Mouse (Mus musculus) hindbrain, embryonic 16.5 days (tissue): ENCODE measurements around the gene Antxrl. TPM values are rescaled to one million over a fixed set of nuclear protein-coding genes. Genes with fewer than 3 reads are reported as not detected.

Experiments used
- ATAC-seq: fragments of 200-750 bp; cut with Nextera tagmentation; 2 replicates; pipeline ENCODE4 v1.8.0; 2017; ENCODE audit warnings: moderate TSS enrichment, moderate library complexity
- H3K27ac ChIP-seq: fragments of 300-500 bp; sonication (generic); 2 replicates; pipeline ENCODE4 v1.5.1; 2014; ENCODE audit warnings: low read depth, mild to moderate bottlenecking, control low read depth, low read length, moderate library complexity
- H3K27me3 ChIP-seq: fragments of 300-500 bp; sonication (generic); replicated peaks from 2 replicates; pipeline ENCODE4 v1.6.1; 2014; ENCODE audit warnings: low read length; ENCODE audit not compliant: control insufficient read depth, insufficient read depth
- H3K36me3 ChIP-seq: fragments of 300-500 bp; sonication (generic); 2 replicates; pipeline ENCODE4 v1.6.1; 2014; ENCODE audit warnings: mild to moderate bottlenecking, low read length, moderate library complexity, mixed read lengths; ENCODE audit not compliant: control insufficient read depth, insufficient read depth
- H3K4me1 ChIP-seq: fragments of 300-500 bp; sonication (generic); 2 replicates; pipeline ENCODE4 v1.6.1; 2014; ENCODE audit warnings: low read depth, low read length; ENCODE audit not compliant: control insufficient read depth, insufficient read depth
- H3K4me2 ChIP-seq: fragments of 300-500 bp; sonication (generic); 2 replicates; pipeline ENCODE4 v1.6.1; 2014; ENCODE audit warnings: mild to moderate bottlenecking, low read length, control low read depth, moderate library complexity
- H3K4me3 ChIP-seq: fragments of 300-500 bp; sonication (generic); 2 replicates; pipeline ENCODE4 v1.5.1; 2014; ENCODE audit warnings: mild to moderate bottlenecking, low read length, control low read depth, moderate library complexity
- H3K9ac ChIP-seq: fragments of 300-500 bp; sonication (generic); 2 replicates; pipeline ENCODE4 v1.6.1; 2014; ENCODE audit warnings: low read depth, mild to moderate bottlenecking, control low read depth, low read length, moderate library complexity
- H3K9me3 ChIP-seq: fragments of 300-500 bp; sonication (generic); 2 replicates; pipeline ENCODE4 v1.6.1; 2014; ENCODE audit warnings: mild to moderate bottlenecking, low read length, moderate library complexity; ENCODE audit not compliant: control insufficient read depth
- WGBS: fragments of 180-500 bp; shearing (Covaris S2); extraction: QIAGEN DNeasy Blood & Tissue Kit; methylation state at CpG from one replicate; pipeline ENCODE4 v1.1.7; 2014; 5-methylcytosine and 5-hydroxymethylcytosine counted together
- polyA plus RNA-seq: library from polyadenylated mRNA; unstranded; fragments of >200 nt; fragmentation: Nextera tagmentation; extraction: Ambion mirVana; gene quantifications from 2 replicates; pipeline ENCODE4 v1.2.1, GENCODE M21; 2015

Antxrl gene
- polyA plus RNA-seq, 1 experiment from 2014 or later: not detected

DNA sequence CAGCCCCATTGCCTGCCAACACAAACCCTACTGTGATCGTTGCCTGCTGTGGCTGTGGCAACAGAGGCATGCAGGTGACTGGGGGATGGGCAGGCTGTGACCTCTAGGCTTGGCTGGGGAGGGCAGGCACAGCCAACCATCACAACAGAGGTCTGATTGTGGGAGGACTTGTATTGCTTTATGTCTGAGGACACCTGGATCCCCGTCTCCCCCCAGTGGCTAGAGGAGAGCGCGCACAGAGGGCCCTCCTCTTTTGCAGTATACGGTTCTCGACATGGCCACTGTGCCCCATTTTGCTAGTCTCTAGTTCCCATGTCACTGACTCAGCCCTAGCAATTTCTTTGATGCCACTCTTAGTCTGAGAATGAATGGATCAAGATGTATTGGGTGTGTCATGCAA, 19.2 kb downstream of the Antxrl start:
- ATAC-seq: no peak
- no peaks in the 10 kb centered on the region for H3K27me3 ChIP-seq
- H3K27ac ChIP-seq: no peak overlapping the region
- no peak overlapping the region for H3K4me2 ChIP-seq
- H3K9me3 ChIP-seq: no peaks in the 10 kb centered on the region
- H3K4me3 ChIP-seq: no peak overlapping the region
- H3K36me3 ChIP-seq: no peaks in the 10 kb centered on the region
- H3K9ac ChIP-seq: no peak overlapping the region
- no peaks in the 10 kb centered on the region for H3K4me1 ChIP-seq
- 76% methylated on average over 6 of the region's 6 CpGs for WGBS

DNA sequence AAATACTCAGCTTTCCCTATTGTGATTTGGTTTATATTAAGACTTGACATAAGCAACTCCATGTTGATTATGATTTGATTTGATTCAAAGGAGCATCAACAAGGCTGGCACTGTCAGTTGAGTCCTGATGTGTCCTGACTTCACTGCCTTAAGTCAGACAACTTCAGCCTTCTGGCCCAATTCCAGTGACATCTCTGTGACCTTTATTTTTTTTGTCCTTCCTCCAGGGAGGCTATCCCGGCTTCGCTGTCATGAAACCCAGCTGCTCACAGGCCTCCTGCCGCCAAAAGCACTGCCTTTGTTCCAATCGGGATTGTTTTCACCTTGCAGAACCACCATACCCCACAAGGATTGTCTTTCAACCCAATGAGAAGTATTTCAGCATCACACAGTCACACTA, 22.8 kb downstream of the Antxrl start:
- Histone ChIP-seq H3K4me3 (no peak overlapping the region), H3K4me2 (no peak overlapping the region), H3K4me1 (no peaks in the 10 kb centered on the region), H3K27ac (no peak overlapping the region), H3K36me3 (no peaks in the 10 kb centered on the region), H3K27me3 (no peaks in the 10 kb centered on the region), H3K9me3 (no peaks in the 10 kb centered on the region), H3K9ac (no peak overlapping the region)
- ATAC-seq: no peak
- 22% methylated on average over 4 of the region's 4 CpGs for WGBS

DNA sequence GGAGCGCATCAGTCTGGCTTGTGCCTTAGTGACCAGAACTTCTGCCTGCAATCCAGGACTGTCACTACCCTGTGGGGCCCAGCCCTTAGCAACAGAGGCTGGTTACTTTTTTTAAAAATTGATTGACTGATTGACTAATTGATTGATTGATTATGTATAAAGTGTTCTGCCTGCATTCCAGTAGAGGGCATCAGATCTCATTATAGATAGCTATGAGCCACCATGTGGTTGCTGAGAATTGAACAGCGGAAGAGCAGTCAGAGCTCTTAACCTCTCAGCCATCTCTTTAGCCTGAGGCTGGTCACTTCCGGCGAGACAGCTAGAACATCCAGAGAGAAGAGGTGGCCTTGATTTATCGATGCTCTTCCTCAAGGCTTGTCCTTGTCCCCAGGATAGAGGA, 24.7 kb downstream of the Antxrl start:
- no peak overlapping the region for H3K4me2 ChIP-seq
- H3K27me3 ChIP-seq: no peaks in the 10 kb centered on the region
- H3K4me3 ChIP-seq: no peak overlapping the region
- H3K36me3 ChIP-seq: no peaks in the 10 kb centered on the region
- H3K4me1 ChIP-seq: no peaks in the 10 kb centered on the region
- no peak for ATAC-seq
- H3K9ac ChIP-seq: no peak overlapping the region
- no peaks in the 10 kb centered on the region for H3K9me3 ChIP-seq
- H3K27ac ChIP-seq: no peak overlapping the region
- WGBS: 73% methylated on average over 5 of the region's 5 CpGs

DNA sequence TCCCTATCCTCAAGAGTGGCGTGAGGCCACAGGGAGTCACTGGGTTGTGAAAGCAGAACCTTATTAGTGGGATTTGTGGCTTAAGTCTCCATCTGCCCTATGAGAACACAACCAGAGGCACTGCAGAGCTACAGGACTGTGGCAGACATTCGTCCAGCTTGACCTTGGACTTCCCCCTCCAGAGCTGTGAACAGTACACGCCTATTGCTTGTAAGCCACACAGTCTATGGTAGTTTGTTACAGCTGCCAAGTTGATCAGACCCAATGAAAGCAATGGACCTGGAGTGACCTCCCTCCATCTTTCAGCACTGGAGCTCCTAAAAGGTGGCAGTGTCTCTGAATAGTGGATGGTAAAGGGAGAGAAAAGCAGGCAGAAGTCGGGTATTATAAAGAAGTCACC, 25.8 kb downstream of the Antxrl start:
- H3K4me2 ChIP-seq: no peak overlapping the region
- H3K4me3 ChIP-seq: no peak overlapping the region
- no peak overlapping the region for H3K27ac ChIP-seq
- H3K9ac ChIP-seq: no peak overlapping the region
- no peaks in the 10 kb centered on the region for H3K36me3 ChIP-seq
- H3K27me3 ChIP-seq: no peaks in the 10 kb centered on the region
- WGBS: 69% methylated on average over 4 of the region's 4 CpGs
- no peaks in the 10 kb centered on the region for H3K4me1 ChIP-seq
- no peaks in the 10 kb centered on the region for H3K9me3 ChIP-seq
- ATAC-seq: no peak

DNA sequence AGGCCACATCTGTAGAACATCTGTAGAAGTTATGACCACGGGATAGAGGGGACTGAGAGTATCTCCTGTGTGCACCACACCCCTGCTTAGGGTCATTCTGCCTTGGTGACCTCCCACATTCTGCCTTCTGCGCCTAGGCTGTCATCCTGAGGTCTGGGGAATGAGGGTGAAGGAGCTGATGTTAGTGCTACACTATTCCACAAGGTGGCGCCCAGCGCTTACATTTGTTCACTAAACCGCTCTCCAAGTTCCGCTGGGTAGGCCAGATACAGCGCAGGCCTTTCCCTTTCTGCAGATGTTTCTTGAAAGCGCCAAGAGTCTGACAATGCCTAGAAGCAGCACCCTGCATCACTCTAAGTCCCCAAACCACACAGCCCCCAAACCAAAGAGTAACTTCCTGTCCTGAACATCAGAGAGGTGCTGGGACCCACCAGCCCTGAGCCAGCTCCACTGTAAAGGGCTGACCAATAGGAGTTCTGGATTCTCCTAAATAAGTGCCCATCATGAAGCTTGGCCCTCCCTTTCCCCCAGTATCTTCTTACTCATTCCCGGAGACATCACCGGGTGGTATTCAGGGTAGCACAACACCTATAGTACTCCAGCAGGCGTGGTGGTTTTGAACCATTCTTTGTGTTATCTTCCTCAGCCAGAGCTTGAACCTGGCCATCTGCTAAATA, 28.0 kb downstream of the Antxrl start:
- H3K36me3 ChIP-seq: no peaks in the 10 kb centered on the region
- ATAC-seq: peak; percentile 87
- WGBS: 12% methylated on average over 11 of the region's 11 CpGs

DNA sequence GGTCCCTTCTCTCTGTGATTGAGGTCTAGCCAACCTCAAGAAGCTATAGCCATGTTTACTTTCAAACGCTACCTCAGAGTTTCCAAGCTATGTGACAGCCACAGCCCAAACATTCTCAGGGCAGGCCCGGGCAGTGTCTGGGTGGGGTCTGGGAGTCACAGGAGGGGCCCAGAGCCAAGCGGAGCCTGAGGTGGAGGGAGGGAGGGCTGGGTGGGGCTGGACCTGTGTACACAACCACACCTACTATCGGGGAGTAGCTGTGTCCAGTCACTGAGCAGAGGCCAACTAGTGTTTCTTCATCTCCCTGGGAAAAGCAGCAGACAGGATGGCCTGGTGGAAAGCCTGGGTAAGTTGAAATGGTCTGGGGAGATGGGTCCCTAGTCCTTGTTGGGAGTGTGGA, 33.2 kb downstream of the Antxrl start, which contains the start of gene Anxa8:
Anxa8 (plus strand) TSS at position 251 of the 400 bp plus-strand sequence.
- H3K4me3 ChIP-seq: no peak within 1 kb of the TSS
- no peaks in the 10 kb centered on the region for H3K4me1 ChIP-seq
- no peak within 1 kb of the TSS for H3K27ac ChIP-seq
- 72% methylated on average over 4 of the region's 4 CpGs for WGBS
- no peak for ATAC-seq
- no peaks in the 10 kb centered on the region for H3K27me3 ChIP-seq
- H3K9me3 ChIP-seq: no peaks in the 10 kb centered on the region
- no peak within 1 kb of the TSS for H3K9ac ChIP-seq
- H3K4me2 ChIP-seq: no peak within 1 kb of the TSS
- H3K36me3 ChIP-seq: no peaks in the 10 kb centered on the region

More for the DNA sequence above, 28.0 kb downstream of the Antxrl start:
- Histone ChIP-seq H3K9ac (no peak overlapping the region), H3K27me3 (no peaks in the 10 kb centered on the region), H3K4me2 (no peak overlapping the region), H3K4me1 (no peaks in the 10 kb centered on the region), H3K27ac (no peak overlapping the region), H3K4me3 (no peak overlapping the region), H3K9me3 (no peaks in the 10 kb centered on the region)

DNA sequence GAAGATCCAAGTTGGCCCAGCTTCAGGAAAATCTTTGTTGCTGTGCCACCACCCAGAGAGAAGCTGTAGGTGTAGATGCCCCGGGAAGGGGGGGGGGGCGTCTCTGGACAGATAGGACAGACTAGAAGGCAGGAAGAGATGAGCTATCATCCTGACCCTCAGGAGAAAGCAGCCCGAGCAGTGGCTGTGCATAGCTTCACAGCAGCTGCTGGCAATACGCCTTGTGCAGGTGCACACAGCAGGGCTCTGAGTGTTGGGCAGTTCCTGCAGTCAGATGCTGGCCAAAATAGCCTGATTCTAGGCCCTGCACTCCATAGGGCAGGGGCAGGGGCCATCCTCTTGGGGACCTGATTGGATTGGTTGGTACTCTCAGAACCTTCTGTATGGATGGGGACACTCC, 34.3 kb downstream of the Antxrl start:
- no peaks in the 10 kb centered on the region for H3K9me3 ChIP-seq
- no peaks in the 10 kb centered on the region for H3K36me3 ChIP-seq
- no peaks in the 10 kb centered on the region for H3K27me3 ChIP-seq
- no peak overlapping the region for H3K4me3 ChIP-seq
- no peak overlapping the region for H3K27ac ChIP-seq
- ATAC-seq: no peak
- H3K4me2 ChIP-seq: no peak overlapping the region
- H3K9ac ChIP-seq: no peak overlapping the region
- H3K4me1 ChIP-seq: no peaks in the 10 kb centered on the region
- WGBS: 71% methylated on average over 4 of the region's 4 CpGs

DNA sequence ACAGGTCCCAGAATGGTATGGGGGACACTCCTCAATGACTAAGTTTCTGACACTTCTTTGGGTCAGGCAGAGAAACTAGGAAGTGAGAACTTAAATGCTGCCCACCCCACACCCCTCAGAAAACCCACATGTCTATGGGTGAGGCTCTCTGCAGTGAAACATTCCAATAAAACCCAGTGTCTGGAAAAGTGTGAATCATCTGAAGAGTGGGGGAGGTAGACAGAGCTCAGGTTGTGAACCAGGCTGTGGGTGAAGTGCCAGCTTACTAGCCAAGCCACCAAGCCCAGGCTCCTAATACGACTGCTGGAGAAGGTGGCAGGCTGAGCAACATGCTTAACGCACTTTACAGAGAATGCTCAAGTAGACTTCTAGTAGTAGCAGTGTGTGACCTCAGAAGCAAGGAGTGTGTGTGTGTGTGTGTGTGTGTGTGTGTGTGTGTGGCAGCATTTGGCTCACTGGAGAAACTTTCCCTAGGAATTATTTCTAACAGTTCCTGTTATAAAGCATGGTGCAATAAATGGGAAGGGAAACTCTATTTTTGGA, 35.4 kb downstream of the Antxrl start:
- WGBS: 76% methylated on average over 2 of the region's 2 CpGs
- Histone ChIP-seq H3K4me3 (no peak overlapping the region), H3K27ac (no peak overlapping the region), H3K36me3 (no peaks in the 10 kb centered on the region), H3K4me1 (no peaks in the 10 kb centered on the region), H3K27me3 (no peaks in the 10 kb centered on the region), H3K9ac (no peak overlapping the region), H3K4me2 (no peak overlapping the region), H3K9me3 (no peaks in the 10 kb centered on the region)
- no peak for ATAC-seq

DNA sequence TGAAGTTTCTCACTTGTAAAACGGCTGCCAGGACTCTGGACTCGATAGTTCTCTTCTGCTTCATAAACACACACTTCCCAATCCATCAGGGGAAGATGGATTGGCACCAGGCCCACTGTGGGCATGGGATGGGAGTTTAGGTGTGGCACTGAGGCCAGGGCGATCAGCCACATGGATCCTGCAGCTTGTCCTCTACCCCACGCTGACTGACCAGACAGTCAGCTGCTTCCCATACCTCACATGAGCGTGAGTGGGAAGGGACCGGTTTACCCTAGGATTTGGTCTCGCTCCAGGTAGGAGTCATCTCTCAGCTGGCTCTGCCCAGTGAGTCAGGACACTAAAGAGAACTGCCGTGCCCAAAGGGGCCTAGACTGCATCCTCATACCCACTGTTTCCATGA, 37.3 kb downstream of the Antxrl start:
- Histone ChIP-seq H3K27me3 (no peaks in the 10 kb centered on the region), H3K27ac (no peak overlapping the region), H3K4me1 (no peaks in the 10 kb centered on the region), H3K9me3 (no peaks in the 10 kb centered on the region), H3K36me3 (no peaks in the 10 kb centered on the region), H3K9ac (no peak overlapping the region), H3K4me3 (no peak overlapping the region), H3K4me2 (no peak overlapping the region)
- no peak for ATAC-seq
- 83% methylated on average over 8 of the region's 8 CpGs for WGBS
